Mouse (Mus musculus) kidney, postnatal 36 days (tissue): ENCODE measurements at regions not wholly inside any gene's neighbourhood (a gene's known extent, or its start where the extent isn't known, plus 50 kb on each side); places are given as distances from the start of the nearest gene placed in this dataset.
A peak's percentile ranks its signal among the peaks of the same experiment; 100 is the strongest.

Experiments
- DNase-seq, 2 experiments: peaks; one replicate each; pipeline ENCODE4 v3.0.0; 2021 to 2022; ENCODE audit warnings: mixed read lengths in 2 of 2

DNA sequence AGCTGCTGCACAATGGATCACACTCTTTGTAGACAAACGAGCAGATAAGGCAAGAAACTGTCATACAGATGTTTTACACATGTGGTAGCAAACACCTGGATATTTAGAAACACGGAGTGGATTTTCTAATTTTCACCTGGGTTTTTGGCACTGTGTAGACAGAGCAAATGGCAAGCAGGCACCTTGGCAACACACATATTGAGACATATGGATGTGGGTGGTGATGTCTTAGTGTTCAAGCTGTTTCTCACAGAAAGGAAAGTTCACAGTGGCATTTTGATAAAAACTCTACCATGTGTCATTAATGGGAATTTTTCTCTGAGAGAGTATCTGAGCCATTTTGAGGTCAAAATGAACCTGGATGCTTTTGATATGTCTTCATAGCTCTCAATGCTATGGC, 417.9 kb upstream of the Megf9 start:
- DNase-seq = no peak

DNA sequence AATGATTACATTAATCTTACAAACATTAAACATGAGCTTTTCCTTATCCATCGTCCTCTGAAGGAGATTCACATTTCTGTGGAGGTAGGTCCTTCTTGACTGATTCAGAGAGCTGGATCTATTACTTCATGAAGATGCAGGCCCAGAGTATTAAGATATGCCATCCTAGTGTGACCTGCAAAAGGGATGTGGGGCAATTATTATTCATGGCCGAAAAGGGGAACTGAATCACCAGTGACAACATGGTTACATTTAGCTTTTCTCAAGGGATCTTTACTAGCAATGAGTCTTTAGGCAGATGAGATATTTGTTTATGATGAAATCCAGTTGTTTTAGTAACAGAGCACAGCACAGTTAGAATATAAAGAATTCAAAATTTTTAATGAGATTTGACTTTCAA, 405.4 kb upstream of the Megf9 start:
- no peak for DNase-seq

GRCm38 (mm10) chr4:70934140-70934539, 399.3 kb upstream of the Megf9 start:
- no peak for DNase-seq

DNA sequence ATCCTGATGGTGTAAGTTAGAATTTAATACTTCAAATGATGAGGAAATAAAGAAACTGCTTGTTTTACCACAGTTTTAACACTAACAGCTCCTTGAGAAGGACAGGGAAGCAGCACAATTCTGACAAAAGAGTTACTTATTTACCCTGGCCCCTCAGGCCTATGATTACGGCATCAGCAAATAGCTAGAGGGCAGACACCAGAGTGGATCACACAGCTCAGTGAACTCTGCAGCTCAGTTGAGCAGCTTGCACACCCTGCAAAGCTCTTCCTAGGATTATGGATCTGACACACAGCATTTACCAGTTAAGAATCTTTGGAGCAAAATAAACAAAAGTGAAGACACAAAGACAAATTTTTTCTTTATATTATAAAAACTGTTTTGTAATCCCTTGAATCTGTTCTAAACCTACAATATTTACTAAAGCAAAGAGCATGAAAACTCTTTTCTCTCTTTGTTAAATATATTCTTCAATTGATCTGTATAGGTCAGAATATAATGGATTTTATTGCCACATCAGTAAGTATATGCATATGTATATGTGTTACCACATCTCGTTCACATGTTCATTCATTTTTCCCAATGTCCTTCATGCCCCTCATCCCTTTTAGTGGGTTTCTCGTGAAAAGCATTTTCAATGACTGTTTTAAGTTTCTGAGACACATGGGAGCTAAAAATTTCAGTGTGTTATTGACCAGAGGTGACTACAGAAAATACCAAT, 387.3 kb upstream of the Megf9 start:
- DNase-seq = peak; percentile 11 to 32

GRCm38 (mm10) chr4:70914566-70914965, 379.8 kb upstream of the Megf9 start:
- no peak for DNase-seq

GRCm38 (mm10) chr4:70906771-70907749, 372.3 kb upstream of the Megf9 start:
- DNase-seq = no peak
